Mouse (Mus musculus) thymus, adult 2 months (tissue): Measurements from ENCODE around the gene Tecr. TPM values are rescaled to one million over a fixed set of nuclear protein-coding genes. Genes with fewer than 3 reads are reported as not detected.

Experiments
- DNase-seq: peaks from one replicate; pipeline ENCODE4 v3.0.0; 2021
- H3K27ac ChIP-seq: fragments of 200-500 bp; 2 replicates; pipeline ENCODE4 v1.5.1; 2012; ENCODE audit warnings: low read length, control low read depth; ENCODE audit not compliant: control insufficient read depth, insufficient read depth
- H3K27me3 ChIP-seq: fragments of 200-500 bp; 2 replicates; pipeline ENCODE4 v1.6.1; 2012; ENCODE audit warnings: mild to moderate bottlenecking, low read length, moderate library complexity, mixed read lengths; ENCODE audit not compliant: control insufficient read depth, insufficient read depth
- H3K36me3 ChIP-seq: fragments of 200-500 bp; 2 replicates; pipeline ENCODE4 v1.6.1; 2012; ENCODE audit warnings: mild to moderate bottlenecking, low read length, moderate library complexity; ENCODE audit not compliant: control insufficient read depth, insufficient read depth
- H3K4me1 ChIP-seq: fragments of 200-500 bp; replicated peaks from 2 replicates; pipeline ENCODE4 v1.6.1; 2012; ENCODE audit warnings: low read length; ENCODE audit not compliant: control insufficient read depth, insufficient read depth
- H3K4me3 ChIP-seq: fragments of 200-500 bp; 2 replicates; pipeline ENCODE4 v1.5.1; 2012; ENCODE audit warnings: mild to moderate bottlenecking, low read length, control low read depth, moderate library complexity; ENCODE audit not compliant: control insufficient read depth, insufficient read depth
- CTCF ChIP-seq: fragments of 200-500 bp; IDR thresholded peaks from 2 replicates; pipeline ENCODE4 v1.5.1; 2012; ENCODE audit warnings: mild to moderate bottlenecking, control low read depth, low read length, moderate library complexity, borderline replicate concordance; ENCODE audit not compliant: control insufficient read depth, poor library complexity, insufficient read depth; ENCODE audit errors: extremely low read depth
- POLR2A ChIP-seq: fragments of 200-500 bp; IDR thresholded peaks from 2 replicates; pipeline ENCODE4 v1.6.1; 2012; ENCODE audit warnings: mild to moderate bottlenecking, low read length, control low read depth, moderate library complexity; ENCODE audit not compliant: control insufficient read depth, poor library complexity, insufficient read depth; ENCODE audit errors: extremely low read depth
- WGBS: fragments of 180-500 bp; shearing (Covaris S2); methylation state at CpG from one replicate; pipeline ENCODE4 v1.1.7; 2018; 5-methylcytosine and 5-hydroxymethylcytosine counted together
- polyA plus RNA-seq: library from polyadenylated mRNA; depleted of rRNA; stranded (reverse); fragments of >200 nt; gene quantifications from 2 replicates; pipeline ENCODE4 v1.2.3, GENCODE M21; 2012

Tecr gene
- polyA plus RNA-seq, 1 experiment, result 705 TPM

- peak; percentile 96 for DNase-seq
Measured at GRCm38 (mm10) chr8:83594167-83595049, 13.4 kb downstream of the Tecr start.

GRCm38 (mm10) chr8:83593325-83594166 lies 14.2 kb downstream of the Tecr start:
- Histone ChIP-seq H3K4me3 (peak overlapping the region; percentile 62), H3K4me1 (peaks cover 8% of the 10 kb centered on the region), H3K36me3 (no peaks in the 10 kb centered on the region), H3K27me3 (no peaks in the 10 kb centered on the region), H3K27ac (peak overlapping the region; percentile 32)
- 1% methylated on average over 22 of the region's 22 CpGs for WGBS
- no peak for TF ChIP-seq CTCF
- TF ChIP-seq POLR2A, result no peak
- DNase-seq, result no peak

More at GRCm38 (mm10) chr8:83594167-83595049, 13.4 kb downstream of the Tecr start:
- under 1% methylated on average over 43 of the region's 43 CpGs for whole genome bisulfite sequencing
- peaks cover 8% of the 10 kb centered on the region for H3K4me1 ChIP-seq
- peak overlapping the region; percentile 75 for H3K27ac ChIP-seq
- TF ChIP-seq CTCF, result 0 out of 2 replicates have a peak, but pooled peaks have one; percentile 33
- TF ChIP-seq POLR2A, result peak; percentile 86
- no peaks in the 10 kb centered on the region for H3K36me3 ChIP-seq
- H3K27me3 ChIP-seq, result no peaks in the 10 kb centered on the region
- peak overlapping the region; percentile 62 for H3K4me3 ChIP-seq

- H3K4me1 ChIP-seq, result peaks cover 8% of the 10 kb centered on the region
- TF ChIP-seq POLR2A, result no peak
- TF ChIP-seq CTCF, result no peak
- 96% methylated on average over 3 of the region's 3 CpGs for WGBS
- H3K27ac ChIP-seq, result no peak overlapping the region
- no peak overlapping the region for H3K4me3 ChIP-seq
- no peaks in the 10 kb centered on the region for H3K27me3 ChIP-seq
- H3K36me3 ChIP-seq, result no peaks in the 10 kb centered on the region
- no peak for DNase-seq
Measured at GRCm38 (mm10) chr8:83592682-83593081, 15.1 kb downstream of the Tecr start.

GRCm38 (mm10) chr8:83590488-83591023 lies 17.2 kb downstream of the Tecr start:
- H3K36me3 ChIP-seq, result no peaks in the 10 kb centered on the region
- no peak overlapping the region for H3K27ac ChIP-seq
- TF ChIP-seq CTCF, result no peak
- TF ChIP-seq POLR2A, result no peak
- 92% methylated on average over 7 of the region's 7 CpGs for WGBS
- H3K4me3 ChIP-seq, result no peak overlapping the region
- peaks cover 8% of the 10 kb centered on the region for H3K4me1 ChIP-seq
- H3K27me3 ChIP-seq, result no peaks in the 10 kb centered on the region
- DNase-seq, result no peak

- 93% methylated on average over 5 of the region's 5 CpGs for whole genome bisulfite sequencing
- H3K27me3 ChIP-seq, result no peaks in the 10 kb centered on the region
- H3K36me3 ChIP-seq, result no peaks in the 10 kb centered on the region
- H3K4me3 ChIP-seq, result no peak overlapping the region
- DNase-seq, result no peak
- no peak overlapping the region for H3K27ac ChIP-seq
- TF ChIP-seq POLR2A (no peak), CTCF (no peak)
- H3K4me1 ChIP-seq, result peaks cover 8% of the 10 kb centered on the region
Measured at GRCm38 (mm10) chr8:83588886-83589285, 18.9 kb downstream of the Tecr start.

GRCm38 (mm10) chr8:83587644-83588043 lies 20.1 kb downstream of the Tecr start:
- Histone ChIP-seq H3K27ac (no peak overlapping the region), H3K27me3 (no peaks in the 10 kb centered on the region), H3K4me3 (no peak overlapping the region), H3K36me3 (no peaks in the 10 kb centered on the region), H3K4me1 (peaks cover 4% of the 10 kb centered on the region)
- 96% methylated on average over 6 of the region's 6 CpGs for whole genome bisulfite sequencing
- DNase-seq, result no peak
- TF ChIP-seq POLR2A, result no peak
- TF ChIP-seq CTCF, result no peak
